Mouse (Mus musculus): ENCODE results near the gene Cmbl. TPM values are rescaled to one million over a fixed set of nuclear protein-coding genes. Genes with fewer than 3 reads are reported as not detected.

Cmbl gene
- total RNA-seq, 2 experiments from 2014 or later: 69.7 to 178 TPM

GRCm38 (mm10) chr15:31613826-31614453 is 48.8 kb downstream of the Cmbl start:
- DNase-seq (ENCODE audit: low spot score in 2 of 2): no peak

- no peak for DNase-seq (ENCODE audit: low spot score in 2 of 2)
These were observed 49.5 kb downstream of the Cmbl start for GRCm38 (mm10) chr15:31614666-31615065.

- DNase-seq (ENCODE audit: low spot score in 2 of 2): no peak
These were observed 52.1 kb downstream of the Cmbl start for GRCm38 (mm10) chr15:31617261-31617660.

- no peak for DNase-seq (ENCODE audit: low spot score in 2 of 2)
These were observed 54.3 kb downstream of the Cmbl start for GRCm38 (mm10) chr15:31619521-31619920.

GRCm38 (mm10) chr15:31627277-31628154 is 62.3 kb downstream of the Cmbl start:
- DNase-seq (ENCODE audit: low spot score in 2 of 2): no peak

- DNase-seq (ENCODE audit: low spot score in 2 of 2): no peak
These were observed 63.0 kb downstream of the Cmbl start for GRCm38 (mm10) chr15:31628180-31628579.

GRCm38 (mm10) chr15:31629556-31629955 is 64.4 kb downstream of the Cmbl start:
- DNase-seq (ENCODE audit: low spot score in 2 of 2): no peak

GRCm38 (mm10) chr15:31631396-31631858 is 66.2 kb downstream of the Cmbl start:
- DNase-seq (ENCODE audit: low spot score in 2 of 2): no peak

- DNase-seq (ENCODE audit: low spot score in 2 of 2): no peak
These were observed 67.3 kb downstream of the Cmbl start for GRCm38 (mm10) chr15:31632478-31632877.

- no peak for DNase-seq (ENCODE audit: low spot score in 2 of 2)
These were observed 69.4 kb downstream of the Cmbl start for GRCm38 (mm10) chr15:31634582-31634981.

GRCm38 (mm10) chr15:31636091-31636595 is 71.0 kb downstream of the Cmbl start:
- DNase-seq (ENCODE audit: low spot score in 2 of 2): peak in 1 of 2 experiments; percentile 26

Other genes with a start within 250 kb of the Cmbl start
- gene Ankrd33b, start 197.7 kb upstream of the Cmbl start, total RNA-seq (2021): 1 to 10 TPM; 1.3 to 4.4 TPM
- 1 to 10 TPM; 3.7 to 4.9 TPM for gene Ropn1l, start 111.7 kb upstream of the Cmbl start, total RNA-seq (2021)
- 100 to 1,000 TPM in 1 of 2 experiments, 10 to 100 TPM in 1; 84.7 to 161 TPM for gene March6, start 34.3 kb upstream of the Cmbl start, total RNA-seq (2021)
- 100 to 1,000 TPM; 309 to 346 TPM for gene Cct5, start 36.4 kb downstream of the Cmbl start, total RNA-seq (2021)
- 10 to 100 TPM; 23.2 to 25.0 TPM for gene Fam173b, start 36.5 kb downstream of the Cmbl start, total RNA-seq (2021)